Mouse (Mus musculus) kidney, embryonic 14.5 days (tissue): Measurements from ENCODE around the gene Kcnh1. TPM values are rescaled to one million over a fixed set of nuclear protein-coding genes. Genes with fewer than 3 reads are reported as not detected.

Source experiments
- polyA plus RNA-seq: library from polyadenylated mRNA; unstranded; fragments of >200 nt; fragmentation: Nextera tagmentation; extraction: Ambion mirVana; gene quantifications from 2 replicates; pipeline ENCODE4 v1.2.1, GENCODE M21; 2014

Gene Kcnh1
- polyA plus RNA-seq, 1 experiment from 2014 or later = 0.70 TPM

Other genes with a start within 250 kb of the Kcnh1 start
- 0.20 and 0.27 TPM in 2 replicates for gene Rd3, start 213.4 kb upstream of the Kcnh1 start, polyA plus RNA-seq
- 14.7 and 15.5 TPM in 2 replicates for gene Traf5, start 98.2 kb upstream of the Kcnh1 start, polyA plus RNA-seq
- gene Rcor3, start 52.7 kb upstream of the Kcnh1 start, polyA plus RNA-seq = 23.3 and 25.1 TPM in 2 replicates